Mouse (Mus musculus) bone marrow, adult 2 months (tissue): ENCODE measurements around the gene Pde7b.

ENCODE experiments used
- CTCF ChIP-seq: fragments of 200-500 bp; IDR thresholded peaks from 2 replicates; pipeline ENCODE4 v1.5.1; 2011; ENCODE audit warnings: low read length, control low read depth; ENCODE audit not compliant: control insufficient read depth, insufficient read depth
- POLR2A ChIP-seq: fragments of 200-500 bp; IDR thresholded peaks from 2 replicates; pipeline ENCODE4 v1.6.1; 2011; ENCODE audit warnings: low read depth, mild to moderate bottlenecking, control low read depth, low read length, borderline replicate concordance; ENCODE audit not compliant: control insufficient read depth

- TF ChIP-seq POLR2A (no peak), CTCF (no peak)
These were observed 118.9 kb downstream of the Pde7b start for GRCm38 (mm10) chr10:20606007-20606406.
